Mouse (Mus musculus): ENCODE data around the gene Dbp. TPM values are rescaled to one million over a fixed set of nuclear protein-coding genes. Genes with fewer than 3 reads are reported as not detected.

Dbp gene
- total and polyA plus RNA-seq, 3 experiments: 22.5 to 24.4 TPM; not detected in 1

DNA sequence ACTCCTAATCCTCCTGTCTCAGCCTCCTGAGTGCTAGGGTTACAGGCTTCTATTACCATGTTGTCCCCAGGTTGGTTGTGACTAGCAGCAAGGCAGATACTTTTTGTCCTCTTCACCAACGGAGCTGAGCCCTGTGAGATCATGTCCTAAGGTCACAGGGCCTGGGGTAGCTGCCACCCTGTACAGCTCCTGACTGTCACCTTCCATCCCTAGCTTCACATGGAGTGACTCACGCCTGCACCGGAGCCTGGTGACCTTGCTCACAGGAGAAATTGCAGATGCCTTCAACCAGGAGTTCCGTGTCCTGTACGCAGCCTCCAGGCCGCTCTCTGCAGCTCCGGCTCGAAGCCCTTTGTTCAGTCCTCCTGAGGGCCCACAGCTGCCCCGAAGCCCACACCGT, 21.5 kb downstream of the Dbp start:
- Histone ChIP-seq H3K27me3 (ENCODE audit: control insufficient read depth in 1 of 2, insufficient read depth in 2 of 2, low read length in 2 of 2) (no peaks in the 10 kb centered on the region), H3K27ac (ENCODE audit: control insufficient read depth, low read depth, low read length) (no peak overlapping the region), H3K4me1 (ENCODE audit: control insufficient read depth in 1 of 2, insufficient read depth in 2 of 2, low read length in 2 of 2) (no peaks in the 10 kb centered on the region), H3K36me3 (ENCODE audit: control insufficient read depth in 1 of 2, insufficient read depth in 2 of 2, low read length in 2 of 2) (no peaks in the 10 kb centered on the region), H3K9ac (ENCODE audit: control insufficient read depth, low read depth, low read length, poor library complexity, severe bottlenecking) (no peak overlapping the region), H3K9me3 (replicated peaks; ENCODE audit: insufficient read depth, low read length) (no peaks in the 10 kb centered on the region), H3K79me2 (ENCODE audit: control insufficient read depth, insufficient read depth, low read length, poor library complexity) (no peaks in the 10 kb centered on the region), H3K4me3 (ENCODE audit: control insufficient read depth in 1 of 2, insufficient read depth in 1 of 2, low read depth in 2 of 2, low read length in 2 of 2) (no peak overlapping the region)
- TF ChIP-seq HCFC1 (IDR thresholded peaks at IDR 0.05; ENCODE audit: low read depth, low read length) (no peak), SMC3 (IDR thresholded peaks at IDR 0.05; ENCODE audit: low read depth, low read length) (no peak), EP300 (IDR thresholded peaks at IDR 0.05; ENCODE audit: low read depth in 1 of 2, low read length in 2 of 2) (no peak), TBP (IDR thresholded peaks at IDR 0.05; ENCODE audit: low read depth, low read length) (no peak), ZKSCAN1 (IDR thresholded peaks at IDR 0.05; ENCODE audit: low read depth, low read length) (no peak), E2F4 (IDR thresholded peaks at IDR 0.05; ENCODE audit: borderline replicate concordance, low read depth, low read length) (no peak), RCOR1 (IDR thresholded peaks at IDR 0.05; ENCODE audit: low read depth, low read length) (no peak), POLR2AphosphoS2 (IDR thresholded peaks at IDR 0.05; ENCODE audit: low read length) (no peak), JUND (IDR thresholded peaks at IDR 0.05; ENCODE audit: low read depth, low read length) (no peak), MAX (IDR thresholded peaks at IDR 0.05; ENCODE audit: low read length) (no peak), MYC (IDR thresholded peaks at IDR 0.05; ENCODE audit: low read depth, low read length) (no peak)
- no peak for DNase-seq (ENCODE audit: low read depth, low spot score)

DNA sequence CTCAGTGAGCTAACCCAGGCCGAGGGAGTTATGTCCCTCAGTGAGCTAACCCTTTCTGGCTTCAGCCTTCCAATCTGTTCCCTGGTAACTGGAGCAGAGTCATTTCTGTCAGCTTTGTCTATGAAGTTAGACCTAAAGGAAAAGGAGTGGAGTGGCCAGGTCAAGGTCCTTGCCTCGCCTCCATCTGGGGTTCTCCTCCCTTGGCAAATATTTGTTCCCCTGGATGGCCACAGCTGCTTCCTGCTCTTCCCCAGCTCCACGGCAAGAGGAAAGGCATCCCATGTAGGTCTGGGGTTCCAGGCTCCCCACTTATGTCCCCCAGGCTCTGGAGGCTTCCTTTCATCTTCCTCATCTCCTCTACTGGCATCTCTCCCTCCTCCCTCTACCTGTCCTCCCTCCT, 22.7 kb downstream of the Dbp start:
- no peak overlapping the region for H3K27ac ChIP-seq (ENCODE audit: control insufficient read depth, low read depth, low read length)
- no peaks in the 10 kb centered on the region for H3K27me3 ChIP-seq (ENCODE audit: control insufficient read depth in 1 of 2, insufficient read depth in 2 of 2, low read length in 2 of 2)
- H3K9me3 ChIP-seq (replicated peaks; ENCODE audit: insufficient read depth, low read length): no peaks in the 10 kb centered on the region
- TF ChIP-seq MAFK (IDR thresholded peaks at IDR 0.05; ENCODE audit: borderline replicate concordance, low read depth, low read length) (no peak), USF2 (IDR thresholded peaks at IDR 0.05; ENCODE audit: borderline replicate concordance in 1 of 2, insufficient read depth in 1 of 2, low read depth in 1 of 2, low read length in 2 of 2) (no peak), CHD1 (IDR thresholded peaks at IDR 0.05; ENCODE audit: low read depth, low read length) (no peak), ZNF384 (IDR thresholded peaks at IDR 0.05; ENCODE audit: low read depth, low read length) (no peak), TBP (IDR thresholded peaks at IDR 0.05; ENCODE audit: low read depth, low read length) (no peak), MXI1 (IDR thresholded peaks at IDR 0.05; ENCODE audit: low read depth, low read length) (no peak), NELFE (IDR thresholded peaks at IDR 0.05; ENCODE audit: low read depth, low read length) (no peak), ZKSCAN1 (IDR thresholded peaks at IDR 0.05; ENCODE audit: low read depth, low read length) (no peak), POLR2AphosphoS2 (IDR thresholded peaks at IDR 0.05; ENCODE audit: low read length) (no peak), KAT2A (conservative IDR thresholded peaks at IDR 0.05; ENCODE audit: low read depth, low read length) (no peak)
- H3K36me3 ChIP-seq (ENCODE audit: control insufficient read depth in 1 of 2, insufficient read depth in 2 of 2, low read length in 2 of 2): no peaks in the 10 kb centered on the region
- DNase-seq (ENCODE audit: low read depth, low spot score): no peak
- H3K4me3 ChIP-seq (ENCODE audit: control insufficient read depth in 1 of 2, insufficient read depth in 1 of 2, low read depth in 2 of 2, low read length in 2 of 2): no peak overlapping the region
- H3K4me1 ChIP-seq (ENCODE audit: control insufficient read depth in 1 of 2, insufficient read depth in 2 of 2, low read length in 2 of 2): no peaks in the 10 kb centered on the region
- H3K9ac ChIP-seq (ENCODE audit: control insufficient read depth, low read depth, low read length, poor library complexity, severe bottlenecking): no peak overlapping the region
- no peaks in the 10 kb centered on the region for H3K79me2 ChIP-seq (ENCODE audit: control insufficient read depth, insufficient read depth, low read length, poor library complexity)
